8 mouse cellular contexts compared by ENCODE assay signal in the genomic region with DNA sequence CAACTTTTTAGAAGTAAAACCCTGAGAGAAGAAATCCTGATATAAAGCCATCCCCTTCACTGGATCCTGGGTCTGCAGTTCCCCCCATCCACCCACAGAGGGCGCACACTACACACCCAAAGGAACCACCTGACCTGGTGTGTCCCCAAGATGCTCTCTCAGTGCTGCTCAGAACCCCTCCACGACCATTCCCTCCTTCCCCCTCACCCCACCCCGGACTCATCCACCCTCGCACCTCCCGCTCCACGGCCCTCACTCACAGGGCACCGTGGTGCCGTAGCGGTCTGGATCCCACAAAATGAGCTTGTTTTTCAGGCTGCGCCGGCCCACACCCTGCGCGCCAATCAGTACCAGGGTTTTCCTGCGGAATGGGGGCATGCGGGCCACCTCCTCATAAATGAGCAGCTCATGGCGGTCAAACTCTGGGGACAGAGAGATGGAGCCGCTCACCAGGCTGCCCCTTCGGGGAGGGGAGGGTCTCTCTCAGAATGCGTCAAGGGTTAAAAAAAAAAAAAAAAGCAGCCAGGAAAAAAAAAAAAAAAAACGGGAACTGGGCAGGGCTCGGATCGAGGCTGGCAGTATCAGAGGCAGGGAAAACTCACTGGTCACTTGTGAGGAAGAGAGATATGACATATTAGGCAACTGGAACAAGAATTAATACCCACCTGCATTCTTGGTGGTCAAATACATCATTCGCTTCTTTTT. TPM values are rescaled to one million over a fixed set of nuclear protein-coding genes. Genes with fewer than 3 reads are reported as not detected.
DNase-seq lines count a peak whose midpoint lies in the region; ATAC-seq and TF ChIP-seq lines count a peak whose summit lies in the region.

No protein-coding gene starts in this region.

- no peaks in the 10 kb centered on the region for H3K9me3 ChIP-seq in embryonic facial prominence, embryonic 14.5 days (ENCODE audit: control insufficient read depth, low read length)
- H3K9me3 ChIP-seq in limb, embryonic 13.5 days: no peaks in the 10 kb centered on the region
- no peaks in the 10 kb centered on the region for H3K9me3 ChIP-seq in midbrain, embryonic 15.5 days

- peak overlapping the region; percentile 82 for H3K4me2 ChIP-seq in embryonic facial prominence, embryonic 14.5 days (ENCODE audit: low read depth, low read length)
- peak overlapping the region; percentile 84 for H3K4me2 ChIP-seq in limb, embryonic 13.5 days (replicated peaks)
- peak overlapping the region; percentile 89 for H3K4me2 ChIP-seq in midbrain, embryonic 15.5 days

- peaks cover 8% of the 10 kb centered on the region for H3K27me3 ChIP-seq in embryonic facial prominence, embryonic 14.5 days (replicated peaks; ENCODE audit: control insufficient read depth, insufficient read depth, low read length)
- H3K27me3 ChIP-seq in limb, embryonic 13.5 days: peaks cover 17% of the 10 kb centered on the region
- H3K27me3 ChIP-seq in midbrain, embryonic 15.5 days (replicated peaks): 0 out of 2 replicates have a peak, but pooled peaks cover 5% of the 10 kb centered on the region
- H3K27me3 ChIP-seq in spleen, adult 2 months (ENCODE audit: control insufficient read depth, insufficient read depth, low read length): 0 out of 2 replicates have a peak, but pooled peaks cover 3% of the 10 kb centered on the region

- peak; percentile 61 for DNase-seq in 3134 (ENCODE audit: extremely low read depth, insufficient read length, low spot score)
- DNase-seq in adrenal gland, postnatal 36 days: peak; percentile 76 to 80
- peak; percentile 83 for DNase-seq in embryonic facial prominence, embryonic 14.5 days (ENCODE audit: low spot score)
- peak; percentile 70 to 77 for DNase-seq in heart, adult 9 months (ENCODE audit: low spot score in 2 of 2)
- DNase-seq in kidney, adult 9 months: peak; percentile 84
- peak; percentile 4 to 39 for DNase-seq in spleen, adult 2 months (ENCODE audit: low read depth in 1 of 2, low spot score in 2 of 2)

- no peak for TF ChIP-seq POLR2A in spleen, adult 2 months (IDR thresholded peaks at IDR 0.05; ENCODE audit: low read depth, low read length)

- 0 out of 2 replicates have a peak, but pooled peaks cover 37% of the 10 kb centered on the region for H3K36me3 ChIP-seq in embryonic facial prominence, embryonic 14.5 days (ENCODE audit: control insufficient read depth, insufficient read depth, low read length)
- H3K36me3 ChIP-seq in limb, embryonic 13.5 days: peaks cover 39% of the 10 kb centered on the region
- peaks cover 21% of the 10 kb centered on the region; the same call in 1 of the 2 replicates for H3K36me3 ChIP-seq in midbrain, embryonic 15.5 days (replicated peaks)
- H3K36me3 ChIP-seq in spleen, adult 2 months (ENCODE audit: control insufficient read depth, insufficient read depth, low read length): no peaks in the 10 kb centered on the region

- peak; percentile 64 for ATAC-seq in embryonic facial prominence, embryonic 14.5 days (ENCODE audit: low read depth)
- peak; percentile 46; the same call in 1 of the 2 replicates for ATAC-seq in limb, embryonic 13.5 days (ENCODE audit: low FRiP score, low read depth)
- peak; percentile 76 for ATAC-seq in midbrain, embryonic 15.5 days (replicated peaks)

- peak overlapping the region; percentile 39; the same call in 1 of the 2 replicates for H3K9ac ChIP-seq in embryonic facial prominence, embryonic 14.5 days (ENCODE audit: low read depth, low read length)
- H3K9ac ChIP-seq in limb, embryonic 13.5 days: peak overlapping the region; percentile 62
- peak overlapping the region; percentile 62 for H3K9ac ChIP-seq in midbrain, embryonic 15.5 days

- 4% methylated on average over 23 of the region's 23 CpGs for WGBS in embryonic facial prominence, embryonic 14.5 days
- WGBS in limb, embryonic 13.5 days: 3% methylated on average over 23 of the region's 23 CpGs
- WGBS in midbrain, embryonic 15.5 days: 4% methylated on average over 23 of the region's 23 CpGs
- WGBS in spleen, adult 2 months: 7% methylated on average over 23 of the region's 23 CpGs

- no peak overlapping the region for H3K27ac ChIP-seq in embryonic facial prominence, embryonic 14.5 days (replicated peaks; ENCODE audit: low read depth, low read length)
- H3K27ac ChIP-seq in limb, embryonic 13.5 days: no peak overlapping the region
- no peak overlapping the region for H3K27ac ChIP-seq in midbrain, embryonic 15.5 days
- H3K27ac ChIP-seq in spleen, adult 2 months (ENCODE audit: insufficient read depth, low read length): no peak overlapping the region

- peak overlapping the region; percentile 35 for H3K4me3 ChIP-seq in embryonic facial prominence, embryonic 14.5 days (ENCODE audit: low read depth, low read length)
- peak overlapping the region; percentile 42 for H3K4me3 ChIP-seq in limb, embryonic 13.5 days
- peak overlapping the region; percentile 46 for H3K4me3 ChIP-seq in midbrain, embryonic 15.5 days
- H3K4me3 ChIP-seq in spleen, adult 2 months (ENCODE audit: extremely low read depth, insufficient read depth, insufficient read length): no peak overlapping the region; the same call in 1 of the 2 replicates

- no peaks in the 10 kb centered on the region for H3K4me1 ChIP-seq in embryonic facial prominence, embryonic 14.5 days (ENCODE audit: control insufficient read depth, insufficient read depth, low read length)
- H3K4me1 ChIP-seq in limb, embryonic 13.5 days: peaks cover 4% of the 10 kb centered on the region; the same call in 1 of the 2 replicates
- peaks cover 3% of the 10 kb centered on the region; the same call in 1 of the 2 replicates for H3K4me1 ChIP-seq in midbrain, embryonic 15.5 days
- no peaks in the 10 kb centered on the region for H3K4me1 ChIP-seq in spleen, adult 2 months (ENCODE audit: control insufficient read depth, insufficient read depth, insufficient read length)

- TF ChIP-seq CTCF in spleen, adult 2 months (IDR thresholded peaks at IDR 0.05; ENCODE audit: extremely low read depth, insufficient read depth, insufficient read length, insufficient replicate concordance): peak; percentile 78; the same call in 1 of the 2 replicates

RNA-seq across cellular contexts. Expression of a gene that starts 20.1 kb away (rescaled TPM):
- 10 to 100 TPM; 40.3 to 48.6 TPM for total RNA-seq in adrenal gland, postnatal 36 days (2021)
- polyA plus RNA-seq in embryonic facial prominence, embryonic 14.5 days (2014; fragmentation: Nextera tagmentation; extraction: Ambion mirVana): 0.70 and 0.85 TPM in 2 replicates
- 0.49 and 0.78 TPM in 2 replicates for polyA plus RNA-seq in limb, embryonic 13.5 days (2015; fragmentation: Nextera tagmentation; extraction: Ambion mirVana)
- 0.31 and 0.43 TPM in 2 replicates for polyA plus RNA-seq in midbrain, embryonic 15.5 days (2015; fragmentation: Nextera tagmentation; extraction: Ambion mirVana)
- polyA plus RNA-seq in spleen, adult 2 months (2012; rRNA removed): 12.3 and 12.8 TPM in 2 replicates

RNA-seq across cellular contexts. Expression of a gene that starts 26.9 kb away (rescaled TPM):
- 10 to 100 TPM in 1 of 2 experiments, 1 to 10 TPM in 1; 8.9 to 10.8 TPM for total RNA-seq in adrenal gland, postnatal 36 days (2021)
- 7.6 and 8.4 TPM in 2 replicates for polyA plus RNA-seq in embryonic facial prominence, embryonic 14.5 days (2014; fragmentation: Nextera tagmentation; extraction: Ambion mirVana)
- 13.4 and 13.5 TPM in 2 replicates for polyA plus RNA-seq in limb, embryonic 13.5 days (2015; fragmentation: Nextera tagmentation; extraction: Ambion mirVana)
- polyA plus RNA-seq in midbrain, embryonic 15.5 days (2015; fragmentation: Nextera tagmentation; extraction: Ambion mirVana): 33.4 and 36.4 TPM in 2 replicates
- polyA plus RNA-seq in spleen, adult 2 months (2012; rRNA removed): 7.5 TPM in 2 replicates

RNA-seq across cellular contexts. Expression of a gene that starts 33.1 kb away (rescaled TPM):
- total RNA-seq in adrenal gland, postnatal 36 days (2021): 10 to 100 TPM in 1 of 2 experiments, 1 to 10 TPM in 1; 5.3 to 17.3 TPM
- polyA plus RNA-seq in embryonic facial prominence, embryonic 14.5 days (2014; fragmentation: Nextera tagmentation; extraction: Ambion mirVana): 6.3 and 6.4 TPM in 2 replicates
- 10.0 and 10.2 TPM in 2 replicates for polyA plus RNA-seq in limb, embryonic 13.5 days (2015; fragmentation: Nextera tagmentation; extraction: Ambion mirVana)
- 60.1 and 62.9 TPM in 2 replicates for polyA plus RNA-seq in midbrain, embryonic 15.5 days (2015; fragmentation: Nextera tagmentation; extraction: Ambion mirVana)
- 2.1 and 2.7 TPM in 2 replicates for polyA plus RNA-seq in spleen, adult 2 months (2012; rRNA removed)

RNA-seq across cellular contexts. Expression of a gene that starts 39.7 kb away (rescaled TPM):
- total RNA-seq in adrenal gland, postnatal 36 days (2021): not detected
- polyA plus RNA-seq in embryonic facial prominence, embryonic 14.5 days (2014; fragmentation: Nextera tagmentation; extraction: Ambion mirVana): not detected in 2 replicates
- polyA plus RNA-seq in limb, embryonic 13.5 days (2015; fragmentation: Nextera tagmentation; extraction: Ambion mirVana): not detected in 2 replicates
- not detected in 2 replicates for polyA plus RNA-seq in midbrain, embryonic 15.5 days (2015; fragmentation: Nextera tagmentation; extraction: Ambion mirVana)
- polyA plus RNA-seq in spleen, adult 2 months (2012; rRNA removed): 0.29 and 0.50 TPM in 2 replicates

RNA-seq across cellular contexts. Expression of a gene that starts 46.2 kb away (rescaled TPM):
- not detected for total RNA-seq in adrenal gland, postnatal 36 days (2021)
- 0.58 and 0.90 TPM in 2 replicates for polyA plus RNA-seq in embryonic facial prominence, embryonic 14.5 days (2014; fragmentation: Nextera tagmentation; extraction: Ambion mirVana)
- polyA plus RNA-seq in limb, embryonic 13.5 days (2015; fragmentation: Nextera tagmentation; extraction: Ambion mirVana): not detected in 2 replicates
- polyA plus RNA-seq in midbrain, embryonic 15.5 days (2015; fragmentation: Nextera tagmentation; extraction: Ambion mirVana): not detected in 2 replicates
- 0.72 TPM in 1 of 2 replicates, not detected in the other for polyA plus RNA-seq in spleen, adult 2 months (2012; rRNA removed)

Comparison
In these comparisons a context has a peak if more than half of its experiments do, and no peak if none do; other contexts are left out.
1. DNase-seq: peak in every context shown above with its lines; median percentile 84 in kidney, adult 9 months; 83 in embryonic facial prominence, embryonic 14.5 days; 78 in adrenal gland, postnatal 36 days; 74 in heart, adult 9 months; 61 in 3134; 22 in spleen, adult 2 months.